Mouse (Mus musculus) urinary bladder, postnatal 36 days (tissue): ENCODE results near the gene Ube2d2b.
A peak's percentile ranks its signal among the peaks of the same experiment; 100 is the strongest.

Experiments used
- DNase-seq, 2 experiments: peaks; one replicate each; pipeline ENCODE4 v3.0.0; 2022; ENCODE audit warnings: low spot score in 2 of 2, mixed read lengths in 1 of 2

The Ube2d2b gene

DNA sequence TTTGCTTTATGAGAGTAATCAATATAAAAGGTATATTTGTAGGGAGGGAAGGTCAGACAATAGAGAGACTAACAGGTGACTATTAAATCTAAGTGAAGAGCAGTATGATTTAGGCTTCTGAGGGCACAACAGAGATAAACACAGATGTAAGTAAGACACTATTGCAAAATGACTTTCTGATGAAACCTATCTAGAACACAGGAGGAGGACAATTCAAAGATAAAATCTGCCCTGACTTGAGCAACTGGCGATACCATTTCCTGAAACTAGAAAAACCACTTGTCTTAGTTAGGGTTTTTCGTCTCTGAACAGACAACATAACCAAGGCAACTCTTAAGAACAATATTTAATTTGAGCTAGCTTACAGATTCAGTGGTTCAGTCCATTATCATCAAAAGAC is 25.6 kb downstream of the Ube2d2b start:
- no peak for DNase-seq

DNA sequence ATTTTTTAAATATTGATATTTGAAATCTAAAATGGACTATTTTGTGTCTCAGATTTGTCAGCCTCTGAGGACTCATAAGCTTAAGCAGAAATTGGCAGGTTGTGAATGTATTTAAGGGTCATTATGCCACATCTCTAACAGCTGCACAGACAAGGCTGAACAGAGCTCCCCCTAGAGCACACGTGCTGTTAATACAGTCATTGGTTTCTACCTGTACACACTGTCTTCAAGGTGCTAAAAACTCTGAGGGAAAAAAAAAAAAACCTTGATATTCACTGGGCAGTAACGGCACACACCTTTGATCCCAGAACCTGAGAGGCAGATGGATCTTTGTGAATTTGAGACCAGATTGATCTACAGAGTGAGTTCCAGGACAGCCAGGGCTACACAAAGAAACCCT is 29.1 kb downstream of the Ube2d2b start:
- DNase-seq: no peak

- DNase-seq: no peak
Measured at GRCm38 (mm10) chr5:107863971-107864370, 34.1 kb downstream of the Ube2d2b start.

DNA sequence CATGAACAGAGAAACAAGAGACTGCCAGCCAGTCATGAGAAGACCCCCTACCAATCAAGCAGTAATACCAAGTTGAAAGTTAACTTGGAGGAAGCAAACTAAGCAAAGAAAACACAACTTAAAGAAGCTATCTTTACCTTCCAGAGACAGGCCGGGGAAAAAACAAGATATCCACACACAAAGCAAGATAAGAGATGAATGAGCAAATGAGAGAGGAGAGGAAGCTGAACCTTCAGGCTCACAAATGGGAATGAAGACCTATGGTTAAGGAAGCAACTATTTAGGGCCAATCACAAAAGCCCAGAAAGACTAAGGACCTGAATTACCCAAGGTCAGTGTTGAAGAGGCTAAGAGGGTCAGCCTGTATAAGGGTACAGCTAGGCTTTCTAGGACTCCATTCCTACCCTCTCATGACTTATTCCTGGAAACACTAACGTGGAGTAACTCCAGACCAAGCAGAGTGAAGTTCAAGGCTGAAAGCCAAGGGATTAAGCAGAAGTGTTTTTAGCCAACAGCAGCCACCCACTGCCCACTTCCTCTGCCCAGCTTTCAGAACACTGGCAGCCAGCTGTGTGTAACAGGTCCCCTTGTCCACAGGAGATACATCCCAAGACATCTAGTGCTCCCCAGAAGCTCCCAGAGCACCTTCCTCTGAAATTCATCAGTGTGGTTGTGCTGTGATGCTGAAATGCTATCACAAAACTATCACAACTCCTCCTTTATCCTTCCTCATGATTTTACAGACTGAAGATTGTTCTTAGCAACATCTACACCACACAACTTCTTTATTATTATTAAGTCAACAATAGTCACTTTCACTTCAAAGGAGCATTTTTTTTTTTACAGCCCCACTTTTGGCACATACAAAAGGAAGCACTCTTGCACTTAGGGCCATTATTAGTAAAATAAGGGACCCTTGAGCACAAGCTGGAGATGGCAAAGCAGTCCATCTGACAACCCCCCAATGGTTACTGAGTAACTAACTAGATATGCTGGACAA is 36.5 kb downstream of the Ube2d2b start:
- peak in 1 of 2 experiments; percentile 19 for DNase-seq

DNA sequence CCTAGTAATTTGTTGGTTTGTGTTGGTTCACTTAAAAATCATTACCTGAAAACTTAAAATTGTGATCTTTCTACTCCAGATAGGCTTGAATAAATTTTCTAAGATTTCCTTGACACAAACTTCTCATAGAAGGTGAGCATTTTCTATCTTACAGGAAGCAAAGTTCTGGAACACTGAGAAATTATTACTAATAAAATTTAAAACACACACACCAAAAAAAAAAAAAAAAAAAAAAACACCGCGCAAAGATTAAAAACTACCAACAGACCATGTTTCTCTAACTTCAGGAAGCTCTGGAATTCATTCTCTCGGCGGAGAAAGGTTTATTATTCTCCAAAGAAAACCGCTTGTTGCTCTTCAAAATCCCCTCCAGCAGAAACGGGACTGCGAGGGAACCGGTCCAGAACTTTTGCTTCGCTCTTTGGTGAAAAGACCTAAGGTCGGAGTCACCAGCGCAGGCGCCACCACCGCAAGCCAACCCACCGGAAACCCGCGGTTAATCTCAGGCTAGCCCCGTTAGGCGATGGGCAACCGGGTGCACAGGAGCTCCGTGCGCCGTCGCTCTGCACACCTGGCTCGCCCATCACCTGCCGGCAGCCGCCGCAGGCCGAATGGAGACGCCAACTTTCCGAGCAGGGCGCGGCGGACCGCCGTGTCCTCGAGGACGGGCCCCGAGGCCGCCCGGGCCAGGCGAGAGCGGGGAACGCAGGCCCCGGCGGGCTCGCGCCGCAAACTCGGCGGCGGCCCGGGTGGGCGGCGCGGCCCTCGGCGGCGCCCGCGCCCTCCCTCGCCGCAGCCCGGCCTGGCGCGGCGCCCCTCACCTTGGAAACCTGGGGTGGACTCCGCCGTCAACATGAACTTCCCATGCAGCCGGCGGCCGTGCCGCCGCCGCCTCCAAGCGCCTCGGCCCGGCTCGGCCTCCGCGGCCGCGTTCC is 38.3 kb downstream of the Ube2d2b start:
- DNase-seq: peak; percentile 57 to 60

DNA sequence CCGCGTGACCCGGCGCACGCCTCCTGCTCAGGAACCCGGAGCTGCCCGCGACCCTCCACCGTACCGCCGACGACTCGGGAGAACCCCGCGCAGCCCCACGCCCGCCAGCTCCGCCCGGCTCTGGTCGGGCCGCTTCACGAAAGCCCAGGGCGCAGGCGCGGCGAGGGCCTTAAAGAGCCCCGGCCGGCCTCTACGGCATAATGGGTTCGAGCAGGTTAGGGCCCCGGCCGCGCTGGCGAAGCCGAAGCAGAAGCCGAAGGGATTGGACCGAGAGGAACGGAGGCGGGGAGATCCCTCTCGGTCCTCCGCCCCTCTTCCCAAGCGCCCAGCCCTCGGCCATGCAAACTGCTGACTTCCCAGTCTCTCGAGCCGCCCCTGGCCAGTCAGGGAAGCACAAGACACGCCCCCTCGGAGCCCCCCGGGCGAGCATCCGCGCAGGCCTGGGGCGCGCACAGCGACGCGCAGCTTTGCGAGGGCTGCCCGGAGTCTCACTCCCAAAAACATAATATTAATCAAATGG is 39.1 kb downstream of the Ube2d2b start:
- DNase-seq: peak; percentile 86 to 94

GRCm38 (mm10) chr5:107869701-107870100 is 39.8 kb downstream of the Ube2d2b start:
- no peak for DNase-seq

DNA sequence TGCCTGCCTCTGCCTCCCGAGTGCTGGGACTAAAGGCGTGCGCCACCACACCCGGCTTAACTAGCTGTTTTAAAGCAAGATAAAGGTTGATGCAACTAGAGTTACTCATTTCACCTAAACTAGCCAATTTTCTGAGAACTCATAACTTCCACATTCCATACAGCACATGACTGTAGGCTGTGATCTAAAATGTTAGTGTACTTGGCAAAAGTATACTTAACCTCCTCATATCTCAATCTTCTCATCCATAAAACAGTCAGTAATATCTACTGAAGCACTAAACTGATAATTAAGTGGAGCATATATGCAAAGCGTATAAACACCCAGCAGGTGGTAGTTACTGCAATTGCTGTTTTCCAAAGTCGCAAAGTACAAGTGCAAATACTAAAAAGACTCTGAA is 43.4 kb downstream of the Ube2d2b start:
- no peak for DNase-seq

DNA sequence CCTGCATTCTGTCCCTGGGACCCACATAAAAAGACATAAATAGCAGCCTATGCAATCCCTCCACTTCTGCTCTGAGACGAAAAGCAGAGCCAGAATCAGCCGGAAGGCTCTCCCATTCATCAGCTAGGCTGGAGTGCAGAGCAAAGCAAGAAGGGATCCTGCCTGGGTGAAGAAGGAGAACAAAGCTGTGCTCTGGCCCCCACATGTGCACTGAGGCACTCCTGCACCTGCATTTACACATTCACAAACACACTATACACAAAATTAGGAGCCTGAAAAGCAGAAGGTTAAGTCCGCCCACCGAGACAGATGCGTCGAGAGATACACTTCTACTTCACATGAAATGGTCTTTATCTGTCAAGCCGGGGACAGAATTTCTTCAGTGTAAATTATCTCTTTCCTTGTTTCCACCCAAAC is 44.0 kb downstream of the Ube2d2b start:
- no peak for DNase-seq

DNA sequence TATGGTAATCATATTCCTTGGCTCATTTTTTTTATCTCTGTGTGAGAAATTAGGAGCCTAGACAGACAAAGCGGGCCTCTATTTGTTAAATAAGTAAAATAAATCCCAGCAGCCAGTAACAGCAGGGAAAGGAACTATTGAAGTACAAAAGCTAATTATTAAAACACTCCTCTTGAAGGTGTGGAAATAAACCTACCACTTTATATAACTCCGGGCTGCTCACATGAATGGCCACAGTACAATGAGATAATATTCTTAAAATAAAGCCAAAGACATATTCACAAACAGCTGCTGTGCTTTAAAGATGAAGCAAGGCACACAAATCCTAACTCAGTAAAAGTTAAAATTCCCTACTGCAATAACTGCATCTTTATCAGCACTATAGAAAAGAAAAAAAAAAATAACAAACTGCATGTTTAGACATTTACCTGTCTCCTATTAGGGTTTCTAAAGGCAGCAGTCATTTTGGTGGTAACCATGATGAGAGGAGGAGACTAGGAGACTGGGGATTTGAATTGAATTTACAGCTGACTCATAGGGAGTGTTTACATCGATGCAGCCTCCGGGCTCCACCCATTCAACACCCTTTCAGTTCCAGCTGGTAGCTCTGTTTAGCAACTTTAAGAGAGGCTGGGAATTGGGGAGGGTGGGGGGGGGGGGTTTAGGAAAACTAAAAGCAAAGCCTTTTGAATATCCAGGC is 44.8 kb downstream of the Ube2d2b start, which contains the start of gene Evi5:
Evi5 (minus strand) TSS at position 547 of the 700 bp plus-strand sequence.
- no peak for DNase-seq

DNA sequence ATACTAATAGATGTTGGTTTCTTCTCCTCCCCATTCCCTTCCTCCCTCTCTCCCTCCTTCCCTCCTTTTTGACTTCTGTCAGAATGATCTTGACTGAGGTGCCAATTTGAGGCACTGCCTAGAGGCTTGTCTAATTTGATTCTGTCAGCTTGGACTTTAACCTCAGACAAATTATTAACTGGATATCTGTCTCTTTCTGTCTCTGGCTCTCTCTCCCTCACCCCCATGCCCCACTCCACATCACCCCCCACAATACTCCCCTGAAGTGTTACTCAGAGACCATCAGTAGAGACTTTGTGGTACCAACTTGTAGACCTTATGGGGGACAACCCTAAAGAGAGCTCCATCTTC is 45.3 kb downstream of the Ube2d2b start:
- no peak for DNase-seq

- no peak for DNase-seq
Measured at GRCm38 (mm10) chr5:107877053-107877452, 47.2 kb downstream of the Ube2d2b start.

DNA sequence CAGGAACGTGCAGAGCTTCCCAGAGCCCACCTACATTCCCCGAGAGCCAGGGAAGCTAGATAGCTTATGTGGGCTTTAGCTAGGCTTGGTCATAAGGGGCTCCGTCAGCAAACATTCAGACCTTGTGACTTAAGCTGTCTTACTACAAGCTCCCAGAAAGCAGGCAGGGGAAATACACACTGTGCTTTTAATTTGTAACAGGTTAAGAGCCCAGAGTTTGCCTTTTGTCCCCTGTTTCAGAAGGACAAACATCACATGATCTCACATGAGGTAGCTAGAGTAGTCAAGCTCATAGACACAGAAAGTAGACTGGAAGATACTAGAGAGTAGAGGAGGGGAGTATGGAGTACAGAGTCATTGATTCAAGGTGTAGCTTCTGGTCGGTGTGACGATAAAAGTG is 50.8 kb downstream of the Ube2d2b start:
- no peak for DNase-seq
